Mouse (Mus musculus) stomach, embryonic 15.5 days (tissue): ENCODE results near the gene Gm11127. TPM values are rescaled to one million over a fixed set of nuclear protein-coding genes. Genes with fewer than 3 reads are reported as not detected.
A peak's percentile ranks its signal among the peaks of the same experiment; 100 is the strongest.
"Not testable (repeated sequence)": the region's sequence is repeated elsewhere in the genome, so short reads cannot be mapped to it uniquely, and the experiment has no call there.

Experiments
- ATAC-seq: fragments of 200-750 bp; cut with Nextera tagmentation; 2 replicates; pipeline ENCODE4 v1.8.0; 2017; ENCODE audit warnings: low read depth, moderate number of reproducible peaks, moderate TSS enrichment; ENCODE audit not compliant: insufficient read depth, low FRiP score
- H3K27ac ChIP-seq: fragments of 300-500 bp; sonication (generic); 2 replicates; pipeline ENCODE4 v1.5.1; 2015; ENCODE audit warnings: mild to moderate bottlenecking, inconsistent platforms
- H3K27me3 ChIP-seq: fragments of 300-500 bp; sonication (generic); replicated peaks from 2 replicates; pipeline ENCODE4 v1.6.1; 2015; ENCODE audit warnings: inconsistent platforms
- H3K36me3 ChIP-seq: fragments of 300-500 bp; sonication (generic); 2 replicates; pipeline ENCODE4 v1.6.1; 2015; ENCODE audit warnings: inconsistent platforms
- H3K4me1 ChIP-seq: fragments of 300-500 bp; sonication (generic); 2 replicates; pipeline ENCODE4 v1.6.1; 2015; ENCODE audit warnings: inconsistent platforms
- H3K4me2 ChIP-seq: fragments of 300-500 bp; sonication (generic); 2 replicates; pipeline ENCODE4 v1.6.1; 2015; ENCODE audit warnings: mild to moderate bottlenecking, inconsistent platforms
- H3K4me3 ChIP-seq: fragments of 300-500 bp; sonication (generic); replicated peaks from 2 replicates; pipeline ENCODE4 v1.5.1; 2015; ENCODE audit warnings: inconsistent platforms
- H3K9ac ChIP-seq: fragments of 300-500 bp; sonication (generic); 2 replicates; pipeline ENCODE4 v1.6.1; 2015; ENCODE audit warnings: inconsistent platforms
- H3K9me3 ChIP-seq: fragments of 300-500 bp; sonication (generic); 2 replicates; pipeline ENCODE4 v1.6.1; 2016; ENCODE audit warnings: inconsistent platforms
- WGBS: fragments of 180-500 bp; shearing (Covaris S2); methylation state at CpG from one replicate; pipeline ENCODE4 v1.1.7; 2015; 5-methylcytosine and 5-hydroxymethylcytosine counted together
- polyA plus RNA-seq: library from polyadenylated mRNA; unstranded; fragments of >200 nt; fragmentation: Nextera tagmentation; extraction: Ambion mirVana; gene quantifications from 2 replicates; pipeline ENCODE4 v1.2.1, GENCODE M21; 2015

The Gm11127 gene
- polyA plus RNA-seq, 1 experiment from 2014 or later = 0.28 TPM

- 89% methylated on average over 25 of the region's 25 CpGs for WGBS
- H3K4me2 ChIP-seq, H3K27ac ChIP-seq: not testable (repeated sequence)
These were observed 244 bp downstream of the Gm11127 start for GRCm38 (mm10) chr17:36057927-36058326.

GRCm38 (mm10) chr17:36043286-36043685 lies 14.9 kb downstream of the Gm11127 start:
- WGBS = 79% methylated on average over 3 of the region's 3 CpGs
- Histone ChIP-seq H3K27me3 (no peaks in the 10 kb centered on the region), H3K9me3 (no peaks in the 10 kb centered on the region), H3K4me2 (peak overlapping the region; percentile 77), H3K9ac (no peak overlapping the region), H3K27ac (no peak overlapping the region), H3K4me1 (peaks cover 5% of the 10 kb centered on the region; the same call in 1 of the 2 replicates), H3K4me3 (peak overlapping the region; percentile 44), H3K36me3 (no peaks in the 10 kb centered on the region)
- ATAC-seq = no peak

More at GRCm38 (mm10) chr17:36057927-36058326, 244 bp downstream of the Gm11127 start:
- H3K4me3 ChIP-seq, ATAC-seq, H3K27me3 ChIP-seq, H3K4me1 ChIP-seq, H3K9me3 ChIP-seq, H3K36me3 ChIP-seq, H3K9ac ChIP-seq: not testable (repeated sequence)

- H3K4me2 ChIP-seq = peak within 1 kb of the TSS; percentile 77
- not testable (repeated sequence) for H3K27me3 ChIP-seq, H3K36me3 ChIP-seq, H3K9me3 ChIP-seq, H3K4me1 ChIP-seq, H3K9ac ChIP-seq
- ATAC-seq = peak; percentile 95
- WGBS = under 1% methylated on average over 12 of the region's 12 CpGs
- peak within 1 kb of the TSS; percentile 72; the same call in 1 of the 2 replicates for H3K27ac ChIP-seq
- H3K4me3 ChIP-seq = peak within 1 kb of the TSS; percentile 44
These were observed 15.5 kb downstream of the Gm11127 start, which contains the start of the genes H2-T22 and Gm6034 for GRCm38 (mm10) chr17:36042610-36043169. H2-T22 (minus strand) TSS chr17:36042747. Gm6034 (plus strand) TSS chr17:36042961.

GRCm38 (mm10) chr17:36042055-36042454 lies 16.1 kb downstream of the Gm11127 start:
- not testable (repeated sequence) for H3K27ac ChIP-seq, H3K9ac ChIP-seq, H3K27me3 ChIP-seq, H3K36me3 ChIP-seq, H3K4me1 ChIP-seq, H3K9me3 ChIP-seq
- WGBS = 0% methylated on average over 19 of the region's 19 CpGs
- peak; percentile 48 for ATAC-seq
- H3K4me2 ChIP-seq = peak overlapping the region; percentile 77
- H3K4me3 ChIP-seq = peak overlapping the region; percentile 44

- not testable (repeated sequence) for H3K27ac ChIP-seq, H3K4me3 ChIP-seq, H3K27me3 ChIP-seq, H3K9ac ChIP-seq, H3K9me3 ChIP-seq, H3K4me1 ChIP-seq, H3K36me3 ChIP-seq, H3K4me2 ChIP-seq, ATAC-seq
- WGBS = 83% methylated on average over 2 of the region's 2 CpGs
These were observed 17.6 kb downstream of the Gm11127 start for GRCm38 (mm10) chr17:36040604-36041003.

- ATAC-seq, H3K4me3 ChIP-seq, H3K4me2 ChIP-seq, H3K9me3 ChIP-seq, H3K27ac ChIP-seq, H3K9ac ChIP-seq, H3K36me3 ChIP-seq, H3K27me3 ChIP-seq, H3K4me1 ChIP-seq: not testable (repeated sequence)
- WGBS = 84% methylated on average over 13 of the region's 13 CpGs
These were observed 22.0 kb downstream of the Gm11127 start for GRCm38 (mm10) chr17:36036126-36036525.

- H3K36me3 ChIP-seq, ATAC-seq, H3K27ac ChIP-seq, H3K4me2 ChIP-seq, H3K4me1 ChIP-seq, H3K9ac ChIP-seq, H3K27me3 ChIP-seq, H3K4me3 ChIP-seq, H3K9me3 ChIP-seq: not testable (repeated sequence)
- WGBS = 31% methylated on average over 3 of the region's 3 CpGs
These were observed 23.0 kb downstream of the Gm11127 start for GRCm38 (mm10) chr17:36035010-36035638.

- not testable (repeated sequence) for H3K4me1 ChIP-seq, ATAC-seq, H3K9me3 ChIP-seq, H3K9ac ChIP-seq, H3K4me3 ChIP-seq, H3K27ac ChIP-seq, H3K4me2 ChIP-seq, H3K27me3 ChIP-seq, H3K36me3 ChIP-seq
- WGBS = 53% methylated on average over 3 of the region's 3 CpGs
These were observed 23.6 kb downstream of the Gm11127 start for GRCm38 (mm10) chr17:36034524-36034923.

GRCm38 (mm10) chr17:36032351-36032875 lies 25.8 kb downstream of the Gm11127 start, which contains the start of gene H2-T23:
H2-T23 (minus strand) TSS chr17:36032855.
- Histone ChIP-seq H3K4me3 (peak within 1 kb of the TSS; percentile 55), H3K4me2 (peak within 1 kb of the TSS; percentile 95), H3K9ac (peak within 1 kb of the TSS; percentile 41; the same call in 1 of the 2 replicates)
- H3K9me3 ChIP-seq, H3K27me3 ChIP-seq, H3K4me1 ChIP-seq, H3K36me3 ChIP-seq, H3K27ac ChIP-seq: not testable (repeated sequence)
- ATAC-seq = peak; percentile 65
- WGBS = 7% methylated on average over 23 of the region's 25 CpGs

GRCm38 (mm10) chr17:36031583-36032331 lies 26.4 kb downstream of the Gm11127 start:
- Histone ChIP-seq H3K9ac (peak overlapping the region; percentile 41; the same call in 1 of the 2 replicates), H3K4me2 (peak overlapping the region; percentile 95), H3K4me3 (peak overlapping the region; percentile 55)
- H3K27ac ChIP-seq, H3K36me3 ChIP-seq, H3K27me3 ChIP-seq, H3K9me3 ChIP-seq, H3K4me1 ChIP-seq: not testable (repeated sequence)
- 2% methylated on average over 40 of the region's 40 CpGs for WGBS
- peak; percentile 24; the same call in 1 of the 2 replicates for ATAC-seq

- H3K4me1 ChIP-seq, H3K36me3 ChIP-seq, H3K9ac ChIP-seq, H3K9me3 ChIP-seq, H3K27ac ChIP-seq, H3K27me3 ChIP-seq, H3K4me3 ChIP-seq, ATAC-seq: not testable (repeated sequence)
- peak overlapping the region; percentile 95 for H3K4me2 ChIP-seq
- WGBS = 53% methylated on average over 8 of the region's 8 CpGs
These were observed 27.2 kb downstream of the Gm11127 start for GRCm38 (mm10) chr17:36030703-36031582.
